Mouse (Mus musculus): ENCODE measurements at regions not wholly inside any gene's neighbourhood (a gene's known extent, or its start where the extent isn't known, plus 50 kb on each side); places are given as distances from the start of the nearest gene placed in this dataset.

GRCm38 (mm10) chr2:101206637-101207036 lies 417.9 kb upstream of the Rag2 start:
- no peak for DNase-seq (ENCODE audit: low spot score)
- WGBS: 79% methylated on average over 3 of the region's 3 CpGs

GRCm38 (mm10) chr2:101209136-101209535 lies 415.4 kb upstream of the Rag2 start:
- ATAC-seq (ENCODE audit: low FRiP score, low read depth) (no peak), DNase-seq (ENCODE audit: low spot score) (no peak)
- Histone ChIP-seq H3K4me2 (replicated peaks; ENCODE audit: low read depth, low read length, severe bottlenecking) (no peak overlapping the region), H3K36me3 (ENCODE audit: control insufficient read depth, insufficient read depth, low read length) (no peaks in the 10 kb centered on the region), H3K4me1 (ENCODE audit: control insufficient read depth, insufficient read depth, low read length) (no peaks in the 10 kb centered on the region), H3K4me3 (replicated peaks; ENCODE audit: low read length) (no peak overlapping the region), H3K9me3 (ENCODE audit: control insufficient read depth, low read length) (no peaks in the 10 kb centered on the region), H3K27ac (replicated peaks; ENCODE audit: low read depth, low read length) (no peak overlapping the region), H3K27me3 (ENCODE audit: control insufficient read depth, insufficient read depth, low read length) (no peaks in the 10 kb centered on the region), H3K9ac (ENCODE audit: low read depth, low read length, severe bottlenecking) (no peak overlapping the region)
- 89% methylated on average over 4 of the region's 4 CpGs for WGBS
- no peak for TF ChIP-seq POLR2A (IDR thresholded peaks at IDR 0.05; ENCODE audit: borderline replicate concordance, extremely low read depth, insufficient read depth, insufficient read length)

More at GRCm38 (mm10) chr2:101206637-101207036, 417.9 kb upstream of the Rag2 start:
- no peak overlapping the region for H3K4me2 ChIP-seq (replicated peaks; ENCODE audit: low read depth, low read length, severe bottlenecking)
- no peaks in the 10 kb centered on the region for H3K36me3 ChIP-seq (ENCODE audit: control insufficient read depth, insufficient read depth, low read length)
- no peaks in the 10 kb centered on the region for H3K27me3 ChIP-seq (ENCODE audit: control insufficient read depth, insufficient read depth, low read length)
- H3K4me1 ChIP-seq (ENCODE audit: control insufficient read depth, insufficient read depth, low read length): no peaks in the 10 kb centered on the region
- TF ChIP-seq POLR2A (IDR thresholded peaks at IDR 0.05; ENCODE audit: borderline replicate concordance, extremely low read depth, insufficient read depth, insufficient read length): no peak
- ATAC-seq (ENCODE audit: low FRiP score, low read depth): no peak
- H3K27ac ChIP-seq (replicated peaks; ENCODE audit: low read depth, low read length): no peak overlapping the region
- no peak overlapping the region for H3K9ac ChIP-seq (ENCODE audit: low read depth, low read length, severe bottlenecking)
- no peaks in the 10 kb centered on the region for H3K9me3 ChIP-seq (ENCODE audit: control insufficient read depth, low read length)
- no peak overlapping the region for H3K4me3 ChIP-seq (replicated peaks; ENCODE audit: low read length)

DNA sequence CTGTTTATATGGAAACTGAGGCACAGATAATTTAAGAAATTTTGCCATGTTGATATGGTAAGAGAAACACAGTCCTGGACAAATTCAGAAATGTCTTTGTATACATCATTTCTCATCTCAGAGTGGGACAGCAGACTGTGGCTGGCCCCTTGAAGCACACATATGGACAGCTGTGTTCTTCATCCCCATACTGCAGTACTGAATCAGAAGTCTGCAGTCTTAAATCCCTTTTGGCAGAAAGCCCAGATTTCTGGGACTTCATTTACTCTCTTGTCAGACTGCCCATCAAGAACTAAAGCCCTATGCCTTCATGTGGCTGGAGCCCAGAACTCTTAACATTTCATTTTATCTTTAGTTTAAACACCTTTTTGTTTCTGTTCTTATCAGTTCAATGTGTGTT lies 403.8 kb upstream of the Rag2 start:
- Histone ChIP-seq H3K4me2 (replicated peaks; ENCODE audit: low read depth, low read length, severe bottlenecking) (no peak overlapping the region), H3K9me3 (ENCODE audit: control insufficient read depth, low read length) (no peaks in the 10 kb centered on the region), H3K27me3 (ENCODE audit: control insufficient read depth, insufficient read depth, low read length) (no peaks in the 10 kb centered on the region), H3K36me3 (ENCODE audit: control insufficient read depth, insufficient read depth, low read length) (no peaks in the 10 kb centered on the region), H3K4me3 (replicated peaks; ENCODE audit: low read length) (no peak overlapping the region), H3K27ac (replicated peaks; ENCODE audit: low read depth, low read length) (no peak overlapping the region), H3K9ac (ENCODE audit: low read depth, low read length, severe bottlenecking) (no peak overlapping the region), H3K4me1 (ENCODE audit: control insufficient read depth, insufficient read depth, low read length) (no peaks in the 10 kb centered on the region)
- peak; percentile 72 for ATAC-seq (ENCODE audit: low FRiP score, low read depth)
- peak; percentile 75 for DNase-seq (ENCODE audit: low spot score)
- TF ChIP-seq POLR2A (IDR thresholded peaks at IDR 0.05; ENCODE audit: borderline replicate concordance, extremely low read depth, insufficient read depth, insufficient read length): no peak

DNA sequence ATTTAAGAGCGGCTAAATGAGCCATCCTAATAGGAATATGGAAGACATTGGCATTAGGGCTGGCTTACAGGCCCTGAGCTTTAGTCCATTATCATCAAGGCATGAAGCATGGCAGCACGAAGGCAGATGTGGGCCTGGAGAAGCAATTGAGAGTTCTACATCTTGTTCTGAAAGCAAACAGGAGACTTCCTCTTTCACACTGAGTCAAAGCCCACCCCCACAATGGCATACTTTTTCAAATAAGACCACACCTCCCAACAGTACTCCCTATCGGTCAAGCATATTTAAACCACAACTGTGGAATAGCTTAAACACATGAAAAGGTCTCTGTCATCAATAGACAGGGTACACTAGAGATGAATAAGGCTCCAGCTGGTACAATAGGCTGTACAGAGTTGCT lies 381.5 kb upstream of the Rag2 start:
- H3K4me1 ChIP-seq (ENCODE audit: control insufficient read depth, insufficient read depth, low read length): no peaks in the 10 kb centered on the region
- DNase-seq (ENCODE audit: low spot score) (no peak), ATAC-seq (ENCODE audit: low FRiP score, low read depth) (no peak)
- no peak overlapping the region for H3K27ac ChIP-seq (replicated peaks; ENCODE audit: low read depth, low read length)
- H3K4me2 ChIP-seq (replicated peaks; ENCODE audit: low read depth, low read length, severe bottlenecking): no peak overlapping the region
- no peak for TF ChIP-seq POLR2A (IDR thresholded peaks at IDR 0.05; ENCODE audit: borderline replicate concordance, extremely low read depth, insufficient read depth, insufficient read length)
- WGBS: 88% methylated on average over 3 of the region's 3 CpGs
- H3K9me3 ChIP-seq (ENCODE audit: control insufficient read depth, low read length): no peaks in the 10 kb centered on the region
- H3K36me3 ChIP-seq (ENCODE audit: control insufficient read depth, insufficient read depth, low read length): no peaks in the 10 kb centered on the region
- no peak overlapping the region for H3K9ac ChIP-seq (ENCODE audit: low read depth, low read length, severe bottlenecking)
- H3K27me3 ChIP-seq (ENCODE audit: control insufficient read depth, insufficient read depth, low read length): no peaks in the 10 kb centered on the region
- no peak overlapping the region for H3K4me3 ChIP-seq (replicated peaks; ENCODE audit: low read length)

- DNase-seq (ENCODE audit: low spot score): peak; percentile 34
- Histone ChIP-seq H3K4me3 (replicated peaks; ENCODE audit: low read length) (no peak overlapping the region), H3K36me3 (ENCODE audit: control insufficient read depth, insufficient read depth, low read length) (no peaks in the 10 kb centered on the region), H3K27me3 (ENCODE audit: control insufficient read depth, insufficient read depth, low read length) (no peaks in the 10 kb centered on the region), H3K9me3 (ENCODE audit: control insufficient read depth, low read length) (no peaks in the 10 kb centered on the region), H3K4me2 (replicated peaks; ENCODE audit: low read depth, low read length, severe bottlenecking) (no peak overlapping the region), H3K9ac (ENCODE audit: low read depth, low read length, severe bottlenecking) (no peak overlapping the region), H3K27ac (replicated peaks; ENCODE audit: low read depth, low read length) (no peak overlapping the region), H3K4me1 (ENCODE audit: control insufficient read depth, insufficient read depth, low read length) (no peaks in the 10 kb centered on the region)
- 58% methylated on average over 2 of the region's 2 CpGs for WGBS
- no peak for TF ChIP-seq POLR2A (IDR thresholded peaks at IDR 0.05; ENCODE audit: borderline replicate concordance, extremely low read depth, insufficient read depth, insufficient read length)
- ATAC-seq (ENCODE audit: low FRiP score, low read depth): no peak
These were observed 377.4 kb upstream of the Rag2 start for GRCm38 (mm10) chr2:101247133-101247532.

GRCm38 (mm10) chr2:101252228-101252627 lies 372.3 kb upstream of the Rag2 start:
- Histone ChIP-seq H3K9me3 (ENCODE audit: control insufficient read depth, low read length) (no peaks in the 10 kb centered on the region), H3K4me2 (replicated peaks; ENCODE audit: low read depth, low read length, severe bottlenecking) (no peak overlapping the region), H3K4me1 (ENCODE audit: control insufficient read depth, insufficient read depth, low read length) (no peaks in the 10 kb centered on the region), H3K36me3 (ENCODE audit: control insufficient read depth, insufficient read depth, low read length) (no peaks in the 10 kb centered on the region), H3K27me3 (ENCODE audit: control insufficient read depth, insufficient read depth, low read length) (no peaks in the 10 kb centered on the region), H3K9ac (ENCODE audit: low read depth, low read length, severe bottlenecking) (no peak overlapping the region), H3K4me3 (replicated peaks; ENCODE audit: low read length) (no peak overlapping the region), H3K27ac (replicated peaks; ENCODE audit: low read depth, low read length) (no peak overlapping the region)
- WGBS: 81% methylated on average over 3 of the region's 3 CpGs
- TF ChIP-seq POLR2A (IDR thresholded peaks at IDR 0.05; ENCODE audit: borderline replicate concordance, extremely low read depth, insufficient read depth, insufficient read length): no peak
- DNase-seq (ENCODE audit: low spot score) (no peak), ATAC-seq (ENCODE audit: low FRiP score, low read depth) (no peak)

Data from limb, embryonic 14.5 days (tissue).